Mouse (Mus musculus) adipocyte (in vitro differentiated cells): Measurements from ENCODE around the gene Gm11567.
"Not testable (repeated sequence)": the region's sequence is repeated elsewhere in the genome, so short reads cannot be mapped to it uniquely, and the experiment has no call there.

ENCODE experiments used
- DNase-seq: peaks from one replicate; pipeline ENCODE4 v3.0.0-alpha.2; 2016; ENCODE audit warnings: low spot score

Gene Gm11567

DNA sequence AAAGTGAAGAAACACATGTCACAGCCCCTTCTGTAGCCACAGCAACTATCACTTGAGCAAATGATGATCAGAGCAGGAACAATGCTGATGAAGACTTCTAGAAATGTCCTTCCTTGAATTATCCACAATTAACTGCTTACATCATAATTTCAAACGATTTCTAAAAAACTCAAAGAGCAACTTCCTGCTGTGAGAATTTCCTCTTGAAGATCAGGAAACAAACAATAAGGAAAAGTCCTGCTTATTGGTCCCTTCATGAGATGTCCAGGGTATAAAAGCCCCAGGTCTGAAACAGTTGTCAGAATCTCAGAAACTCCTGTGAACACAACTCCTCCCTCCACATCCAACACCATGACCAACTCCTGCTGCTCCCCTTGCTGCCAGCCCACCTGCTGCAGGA is at the start of gene Gm11567:
Gene Gm11567 (plus strand): TSS at position 301 of the 400 bp plus-strand sequence.
- DNase-seq, result not testable (repeated sequence)

DNA sequence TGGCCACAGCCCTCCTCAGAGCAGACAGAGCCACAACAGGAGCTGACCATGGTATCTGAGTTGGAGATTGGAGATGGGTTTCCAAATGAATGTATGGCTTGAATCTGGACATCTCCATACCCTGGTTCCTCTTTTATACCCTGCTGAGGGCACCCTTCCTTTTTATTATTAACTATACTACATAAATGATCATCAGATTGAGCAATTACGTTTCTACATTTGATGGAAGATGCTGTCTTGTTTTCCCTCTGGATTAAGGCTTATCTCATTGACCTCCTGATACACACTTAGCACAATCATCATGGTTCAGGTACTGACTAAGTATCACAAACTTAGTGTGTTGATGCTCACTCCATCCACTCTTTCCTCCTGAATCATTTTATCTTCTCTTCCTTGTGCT is 41.0 kb upstream of the Gm11567 start, which contains the start of gene 2300003K06Rik:
Gene 2300003K06Rik (minus strand): TSS at position 101 of the 400 bp plus-strand sequence.
- no peak for DNase-seq

DNA sequence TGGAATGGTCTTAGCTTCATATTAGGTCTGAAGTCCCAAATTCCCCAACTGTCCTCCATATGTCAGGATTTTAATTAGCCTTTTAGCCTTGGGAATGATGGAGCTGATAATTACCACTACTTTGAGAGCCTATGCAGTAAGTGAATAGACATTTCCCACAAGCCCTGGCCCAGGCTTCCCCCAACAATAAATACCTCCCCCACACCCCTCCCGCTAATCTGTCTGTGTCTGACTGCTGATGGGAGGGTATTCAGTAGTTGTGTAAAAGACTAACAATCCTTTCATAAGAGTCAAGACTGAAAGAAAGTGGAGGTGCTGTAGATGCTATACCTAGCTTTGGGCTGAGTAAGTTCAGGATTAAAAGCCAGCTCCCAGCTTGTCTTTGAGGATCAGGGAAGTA is 36.8 kb upstream of the Gm11567 start:
- DNase-seq, result no peak

DNA sequence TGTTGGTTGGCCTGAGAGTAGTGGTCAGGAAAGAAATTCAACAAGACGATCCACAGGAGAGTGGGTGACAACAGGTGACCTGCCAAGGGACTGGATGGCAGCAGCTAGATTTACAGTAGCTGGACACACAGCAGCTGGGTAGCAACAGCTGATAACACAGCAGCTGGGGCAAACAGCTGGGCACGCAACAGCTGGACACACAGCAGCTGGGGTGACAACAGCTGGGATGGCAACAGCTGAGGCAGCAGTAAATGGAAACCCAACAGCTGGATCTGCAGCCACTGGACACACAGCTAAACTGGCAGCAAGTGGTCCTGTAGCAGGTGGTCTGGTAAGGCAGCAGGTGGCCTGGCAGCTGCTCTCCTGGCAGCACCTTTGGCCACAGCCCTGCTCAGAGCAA is 32.2 kb upstream of the Gm11567 start:
- DNase-seq, result no peak

- DNase-seq, result no peak
Measured at GRCm38 (mm10) chr11:99851508-99851907, 27.5 kb upstream of the Gm11567 start, which contains the start of gene Krtap4-16. Krtap4-16 (minus strand) TSS chr11:99851608.

DNA sequence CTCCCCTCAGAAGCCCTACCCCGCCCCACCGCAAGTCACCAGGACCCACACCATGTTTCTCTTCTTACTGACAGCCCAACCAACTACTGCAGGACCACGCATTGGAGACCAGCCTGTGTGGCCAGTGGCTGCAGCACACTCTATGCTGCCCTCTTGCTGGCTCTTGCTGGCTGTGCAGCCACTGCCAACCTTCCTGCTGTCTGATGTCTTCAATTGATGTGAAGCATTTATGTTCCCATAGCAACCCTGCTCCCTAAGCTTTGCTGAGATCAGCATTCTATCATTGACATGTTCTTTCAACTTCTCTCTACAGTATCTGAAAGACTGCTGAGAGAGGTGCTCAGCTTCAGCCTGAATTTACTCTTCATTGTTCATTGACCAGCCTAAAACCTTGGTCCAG is 24.9 kb upstream of the Gm11567 start:
- DNase-seq, result no peak

DNA sequence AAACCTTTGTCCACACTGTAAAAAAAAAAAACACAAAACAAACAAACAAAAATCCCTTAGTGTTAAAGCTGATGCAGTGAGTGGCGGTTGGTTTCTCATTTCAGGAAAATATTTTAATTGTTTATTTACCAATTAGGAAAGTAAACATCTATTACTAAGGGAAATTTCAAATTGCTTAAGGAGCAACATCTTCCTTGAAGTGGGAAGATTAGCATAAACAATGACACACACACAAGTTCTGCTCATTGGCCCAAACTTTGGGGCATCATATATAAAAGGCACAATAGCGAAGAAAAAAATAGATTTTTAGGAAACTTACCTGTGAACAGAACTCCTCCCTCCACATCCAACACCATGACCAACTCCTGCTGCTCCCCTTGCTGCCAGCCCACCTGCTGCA is 21.4 kb upstream of the Gm11567 start, which contains the start of gene Gm11568:
Gene Gm11568 (plus strand): TSS at position 301 of the 400 bp plus-strand sequence.
- no peak for DNase-seq

GRCm38 (mm10) chr11:99858761-99859160 is 20.2 kb upstream of the Gm11567 start:
- DNase-seq, result no peak

GRCm38 (mm10) chr11:99864176-99864575 is 14.8 kb upstream of the Gm11567 start, which contains the start of gene Gm11559:
Gm11559 (plus strand) TSS chr11:99864476.
- DNase-seq, result not testable (repeated sequence)

DNA sequence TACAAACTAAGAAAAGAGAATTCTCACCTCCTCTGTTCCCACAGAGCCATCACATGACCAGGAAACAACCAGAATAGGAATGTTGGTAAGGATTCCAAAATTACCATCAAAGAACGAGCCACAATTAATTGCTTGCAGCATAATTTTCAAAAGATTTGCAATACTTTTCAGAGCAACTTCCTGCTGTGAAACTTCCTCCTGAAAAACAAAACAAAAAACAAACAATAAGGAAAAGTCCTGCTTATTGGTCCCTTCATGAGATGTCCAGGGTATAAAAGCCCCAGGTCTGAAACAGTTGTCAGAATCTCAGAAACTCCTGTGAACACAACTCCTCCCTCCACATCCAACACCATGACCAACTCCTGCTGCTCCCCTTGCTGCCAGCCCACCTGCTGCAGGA is 5.9 kb upstream of the Gm11567 start, which contains the start of gene Krtap9-1:
Gene Krtap9-1 (plus strand): TSS at position 301 of the 400 bp plus-strand sequence.
- not testable (repeated sequence) for DNase-seq

DNA sequence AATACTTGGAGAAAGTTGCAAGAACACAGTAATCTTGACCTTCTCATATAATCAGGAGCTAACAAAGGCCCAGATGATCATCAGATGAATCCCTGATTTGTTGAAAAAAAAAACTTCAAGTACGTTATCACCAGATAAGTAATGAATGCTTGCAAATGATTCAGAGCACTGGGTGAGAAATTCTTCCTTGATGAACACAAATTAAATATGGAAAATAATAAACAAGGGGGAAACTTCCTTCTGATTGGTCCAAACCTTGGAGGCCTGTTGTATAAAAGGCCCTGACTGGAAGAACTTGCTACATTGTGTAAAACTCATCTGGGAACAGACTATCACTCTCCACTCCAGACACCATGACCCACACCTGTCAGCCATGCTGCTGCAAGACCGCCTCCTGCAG is 28.6 kb downstream of the Gm11567 start, which contains the start of gene Krtap31-1:
Gene Krtap31-1 (plus strand): TSS at position 301 of the 400 bp plus-strand sequence.
- DNase-seq, result no peak

DNA sequence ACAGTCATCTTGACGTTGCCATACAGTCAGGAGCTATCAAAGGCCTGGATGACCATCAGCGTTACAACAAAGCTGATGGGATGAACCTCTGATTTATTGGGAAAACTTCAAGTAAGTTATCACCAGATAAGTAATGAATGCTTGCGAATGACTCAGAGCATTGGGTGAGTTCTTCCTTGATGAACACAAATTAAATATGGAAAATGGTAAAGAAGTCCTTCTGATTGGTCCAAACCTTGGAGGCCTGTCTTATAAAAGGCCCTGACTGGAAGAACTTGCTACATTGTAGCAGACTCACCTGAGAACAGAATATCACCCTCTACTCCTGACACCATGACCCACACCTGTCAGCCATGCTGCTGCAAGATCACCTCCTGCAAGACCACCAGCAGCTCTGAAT is 35.5 kb downstream of the Gm11567 start, which contains the start of gene Gm11565:
Gene Gm11565 (plus strand): TSS at position 301 of the 400 bp plus-strand sequence.
- no peak for DNase-seq
